Mouse (Mus musculus) hindbrain, embryonic 11.5 days (tissue): ENCODE measurements around the gene Atl1. TPM values are rescaled to one million over a fixed set of nuclear protein-coding genes. Genes with fewer than 3 reads are reported as not detected.
A peak's percentile ranks its signal among the peaks of the same experiment; 100 is the strongest.

Experiments used
- ATAC-seq: fragments of 200-750 bp; cut with Nextera tagmentation; 2 replicates; pipeline ENCODE4 v1.8.0; 2017; ENCODE audit warnings: mild to moderate bottlenecking, moderate TSS enrichment, moderate library complexity; ENCODE audit not compliant: low FRiP score
- DNase-seq: peaks from one replicate; pipeline ENCODE4 v3.0.0-alpha.2; 2015; ENCODE audit warnings: low spot score
- H3K27ac ChIP-seq: fragments of 300-500 bp; sonication (generic); 2 replicates; pipeline ENCODE4 v1.5.1; 2014; ENCODE audit warnings: mild to moderate bottlenecking, low read depth, low read length
- H3K27me3 ChIP-seq: fragments of 300-500 bp; sonication (generic); 2 replicates; pipeline ENCODE4 v1.6.1; 2014; ENCODE audit warnings: mild to moderate bottlenecking, low read length, moderate library complexity, mixed read lengths; ENCODE audit not compliant: control insufficient read depth, insufficient read depth
- H3K36me3 ChIP-seq: fragments of 300-500 bp; sonication (generic); 2 replicates; pipeline ENCODE4 v1.6.1; 2014; ENCODE audit warnings: mild to moderate bottlenecking, low read length, moderate library complexity, mixed read lengths; ENCODE audit not compliant: control insufficient read depth, insufficient read depth
- H3K4me1 ChIP-seq: fragments of 300-500 bp; sonication (generic); replicated peaks from 2 replicates; pipeline ENCODE4 v1.6.1; 2014; ENCODE audit warnings: low read length, mixed read lengths; ENCODE audit not compliant: control insufficient read depth, insufficient read depth
- H3K4me2 ChIP-seq: fragments of 300-500 bp; sonication (generic); replicated peaks from 2 replicates; pipeline ENCODE4 v1.6.1; 2014; ENCODE audit warnings: mild to moderate bottlenecking, low read depth, low read length
- H3K4me3 ChIP-seq: fragments of 300-500 bp; sonication (generic); 2 replicates; pipeline ENCODE4 v1.5.1; 2014; ENCODE audit warnings: low read depth, low read length
- H3K9ac ChIP-seq: fragments of 300-500 bp; sonication (generic); 2 replicates; pipeline ENCODE4 v1.6.1; 2014; ENCODE audit warnings: low read depth, low read length
- H3K9me3 ChIP-seq: fragments of 300-500 bp; sonication (generic); 2 replicates; pipeline ENCODE4 v1.6.1; 2016; ENCODE audit warnings: low read length; ENCODE audit not compliant: control insufficient read depth
- WGBS: fragments of 180-500 bp; shearing (Covaris S2); extraction: QIAGEN DNeasy Blood & Tissue Kit; methylation state at CpG from one replicate; pipeline ENCODE4 v1.1.7; 2014; 5-methylcytosine and 5-hydroxymethylcytosine counted together
- polyA plus RNA-seq: library from polyadenylated mRNA; unstranded; fragments of >200 nt; fragmentation: Nextera tagmentation; extraction: Ambion mirVana; gene quantifications from 2 replicates; pipeline ENCODE4 v1.2.1, GENCODE M21; 2014

Gene Atl1
- polyA plus RNA-seq, 1 experiment from 2014 or later, result 54.7 TPM

DNA sequence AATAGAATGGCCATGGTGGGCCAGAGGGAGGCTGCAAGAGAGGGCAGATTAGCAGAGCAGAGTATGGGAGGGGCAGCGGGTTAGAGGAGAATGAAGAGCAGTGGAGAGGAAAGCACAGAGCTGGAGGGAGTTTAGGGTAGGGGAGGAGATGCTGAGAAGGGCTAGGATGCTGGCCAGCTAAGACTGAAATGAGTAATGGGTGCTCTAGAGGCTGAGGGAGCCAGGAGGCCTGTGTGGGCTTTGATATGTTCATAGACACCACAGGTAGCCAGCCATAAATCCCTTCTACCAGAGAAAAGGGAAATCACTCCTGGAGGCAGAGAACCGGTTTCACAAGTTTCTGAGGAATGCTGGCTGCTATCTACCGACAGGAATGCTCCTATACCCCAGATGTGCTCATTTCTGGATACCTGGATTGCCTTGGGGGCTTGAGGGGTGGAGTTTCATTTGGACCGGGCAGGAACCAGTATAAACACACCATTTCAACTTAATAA, 13.2 kb upstream of the Atl1 start:
- H3K4me2 ChIP-seq, result no peak overlapping the region
- DNase-seq, result no peak
- H3K4me1 ChIP-seq, result no peaks in the 10 kb centered on the region
- no peak overlapping the region for H3K9ac ChIP-seq
- WGBS, result 7% methylated on average over 4 of the region's 4 CpGs
- peak; percentile 53; the same call in 1 of the 2 replicates for ATAC-seq
- H3K9me3 ChIP-seq, result no peaks in the 10 kb centered on the region
- H3K27ac ChIP-seq, result no peak overlapping the region
- no peaks in the 10 kb centered on the region for H3K27me3 ChIP-seq
- no peaks in the 10 kb centered on the region for H3K36me3 ChIP-seq
- no peak overlapping the region for H3K4me3 ChIP-seq

DNA sequence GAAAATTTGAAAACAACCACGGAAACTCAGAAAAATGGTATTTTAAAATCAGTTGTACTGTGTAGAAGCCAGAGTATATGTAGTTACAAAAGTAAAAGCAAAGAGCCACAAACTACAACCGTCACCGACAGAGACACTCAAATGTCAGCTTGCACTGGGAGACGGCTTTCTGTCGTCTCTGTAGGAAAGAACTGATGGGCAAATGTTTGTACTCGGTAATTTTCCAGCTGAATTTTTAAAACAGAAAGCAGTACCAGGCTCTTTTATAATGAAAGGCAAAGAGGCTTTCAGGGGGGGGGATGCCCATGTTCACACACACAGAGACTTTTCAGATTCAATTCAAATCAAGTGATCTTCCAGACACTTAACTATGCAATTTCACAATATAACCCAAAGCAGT, 12.7 kb upstream of the Atl1 start:
- Histone ChIP-seq H3K27me3 (no peaks in the 10 kb centered on the region), H3K36me3 (no peaks in the 10 kb centered on the region), H3K9me3 (no peaks in the 10 kb centered on the region), H3K4me3 (no peak overlapping the region), H3K9ac (no peak overlapping the region), H3K4me1 (no peaks in the 10 kb centered on the region), H3K4me2 (no peak overlapping the region), H3K27ac (no peak overlapping the region)
- DNase-seq, result no peak
- 25% methylated on average over 6 of the region's 6 CpGs for WGBS
- no peak for ATAC-seq

DNA sequence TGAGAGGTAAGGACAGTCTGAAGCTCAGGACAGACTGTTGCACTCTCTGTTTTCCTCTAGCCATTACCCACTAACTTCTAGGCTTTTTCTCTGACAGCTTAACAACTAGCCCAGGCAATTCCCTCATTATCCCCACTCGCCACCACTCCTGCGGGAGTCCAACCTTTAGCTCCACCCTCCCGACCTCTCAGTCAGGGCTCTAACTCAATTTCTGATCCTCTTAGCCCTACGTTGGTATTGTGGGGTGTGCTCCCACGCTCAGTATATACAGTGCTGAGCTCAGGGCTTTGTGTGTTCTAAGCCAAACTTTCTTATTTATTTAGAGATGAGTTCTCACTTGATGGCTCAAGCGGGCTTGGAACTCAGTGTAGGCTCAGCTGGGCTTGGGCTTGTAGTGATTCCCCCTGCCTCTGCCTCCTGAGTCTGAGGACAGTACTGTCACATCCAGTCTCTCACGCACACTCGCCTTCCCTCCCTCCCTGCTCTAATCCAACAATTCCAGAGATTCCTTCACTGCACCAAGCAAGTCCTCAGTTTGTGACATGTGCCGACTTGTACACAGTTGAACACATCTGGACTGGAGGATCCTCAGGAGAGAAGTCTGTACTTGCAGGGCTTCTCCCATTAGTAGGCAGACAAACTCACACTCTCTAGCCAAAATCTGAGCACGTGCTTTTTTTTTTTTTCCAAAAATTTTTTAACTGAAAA, 11.1 kb upstream of the Atl1 start:
- no peak overlapping the region for H3K4me3 ChIP-seq
- H3K27ac ChIP-seq, result no peak overlapping the region
- no peak overlapping the region for H3K9ac ChIP-seq
- H3K9me3 ChIP-seq, result no peaks in the 10 kb centered on the region
- whole genome bisulfite sequencing, result 39% methylated on average over 10 of the region's 10 CpGs
- no peaks in the 10 kb centered on the region for H3K4me1 ChIP-seq
- ATAC-seq (no peak), DNase-seq (no peak)
- no peaks in the 10 kb centered on the region for H3K27me3 ChIP-seq
- no peaks in the 10 kb centered on the region for H3K36me3 ChIP-seq
- H3K4me2 ChIP-seq, result no peak overlapping the region

DNA sequence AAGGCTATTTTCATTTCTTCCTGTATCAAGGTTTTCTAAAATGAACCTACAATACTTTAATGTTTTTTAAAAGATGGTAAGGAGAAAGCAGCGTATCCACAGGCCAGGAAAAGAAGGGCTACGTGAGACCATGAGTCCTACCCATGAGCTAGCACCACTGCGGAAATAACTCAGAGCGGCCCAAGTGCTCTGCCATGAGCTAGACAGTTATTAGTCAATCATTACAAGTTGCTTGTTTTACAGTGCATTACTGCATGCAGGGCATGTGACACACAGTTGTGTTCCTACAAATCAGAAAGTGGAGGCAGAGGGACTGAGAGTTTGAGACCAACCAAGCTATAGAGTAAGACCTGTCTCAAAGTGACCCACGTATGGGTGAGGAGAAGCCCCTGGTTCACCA, 8.4 kb upstream of the Atl1 start:
- WGBS, result 94% methylated on average over 5 of the region's 5 CpGs
- H3K4me3 ChIP-seq, result no peak overlapping the region

DNA sequence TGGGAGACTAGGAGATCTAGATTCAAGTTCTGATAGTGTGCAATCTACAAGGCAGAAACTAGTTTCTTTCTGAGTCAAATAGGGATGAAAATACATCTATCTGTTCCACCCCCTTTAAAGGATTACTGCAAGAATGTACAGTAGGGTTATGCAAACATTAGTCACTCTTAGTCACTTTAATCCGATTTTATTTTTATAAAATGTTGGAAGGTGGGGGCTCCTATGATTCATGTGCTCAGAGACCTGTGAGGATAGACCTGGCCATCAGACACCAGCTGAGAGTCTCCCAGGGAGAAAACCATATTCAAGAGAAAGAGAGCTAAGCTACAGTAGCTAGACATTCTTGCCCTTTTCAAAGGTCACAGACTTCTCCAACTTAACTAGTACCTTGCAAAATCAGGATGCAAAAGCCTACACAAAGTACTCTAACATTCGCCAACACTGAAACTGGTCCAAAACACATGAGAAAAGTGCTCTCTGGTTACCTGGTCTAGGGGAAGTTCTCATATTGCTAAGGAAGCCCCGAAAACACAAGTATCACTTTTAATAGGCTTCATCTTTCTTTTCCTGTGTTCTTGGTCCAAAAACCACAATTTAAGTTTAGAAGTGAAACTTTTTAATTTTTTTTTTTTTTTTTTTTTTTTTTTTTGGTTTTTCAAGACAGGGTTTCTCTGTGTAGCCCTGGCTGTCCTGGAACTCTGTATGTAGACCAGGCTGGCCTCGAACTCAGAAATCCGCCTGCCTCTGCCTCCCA, 7.1 kb upstream of the Atl1 start:
- no peak for ATAC-seq
- Histone ChIP-seq H3K4me2 (no peak overlapping the region), H3K9ac (no peak overlapping the region)

More for the DNA sequence above, 8.4 kb upstream of the Atl1 start:
- H3K9ac ChIP-seq, result no peak overlapping the region
- ATAC-seq (no peak), DNase-seq (no peak)
- no peaks in the 10 kb centered on the region for H3K27me3 ChIP-seq
- no peak overlapping the region for H3K4me2 ChIP-seq
- no peaks in the 10 kb centered on the region for H3K4me1 ChIP-seq
- H3K27ac ChIP-seq, result no peak overlapping the region
- H3K36me3 ChIP-seq, result no peaks in the 10 kb centered on the region
- H3K9me3 ChIP-seq, result no peaks in the 10 kb centered on the region

DNA sequence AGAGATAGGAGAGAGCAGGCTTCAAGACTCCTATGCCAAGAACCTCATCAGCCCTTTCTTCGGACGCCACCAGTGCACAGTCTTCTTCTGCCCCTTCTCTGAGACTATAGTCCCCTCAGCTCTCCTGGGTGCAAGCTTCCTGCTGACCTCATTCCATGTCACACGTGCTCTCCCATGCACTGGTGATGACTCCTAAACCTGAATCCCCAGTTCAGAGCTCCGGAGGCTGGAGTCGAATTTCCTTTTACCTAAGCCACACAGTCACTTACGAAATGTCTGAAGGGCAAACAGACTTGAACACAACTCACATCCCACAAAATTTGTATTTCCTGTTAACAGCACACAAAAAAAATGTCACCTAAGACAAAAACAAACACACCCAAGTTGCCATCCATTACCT, 4.6 kb upstream of the Atl1 start:
- H3K27me3 ChIP-seq, result no peaks in the 10 kb centered on the region
- no peak overlapping the region for H3K4me2 ChIP-seq
- H3K27ac ChIP-seq, result no peak overlapping the region
- no peak overlapping the region for H3K4me3 ChIP-seq
- ATAC-seq, result no peak
- DNase-seq, result no peak
- H3K36me3 ChIP-seq, result no peaks in the 10 kb centered on the region
- no peaks in the 10 kb centered on the region for H3K9me3 ChIP-seq
- 85% methylated on average over 6 of the region's 6 CpGs for WGBS
- no peak overlapping the region for H3K9ac ChIP-seq
- no peaks in the 10 kb centered on the region for H3K4me1 ChIP-seq

More for the DNA sequence above, 7.1 kb upstream of the Atl1 start:
- Histone ChIP-seq H3K9me3 (no peaks in the 10 kb centered on the region), H3K4me1 (no peaks in the 10 kb centered on the region), H3K27ac (no peak overlapping the region), H3K36me3 (no peaks in the 10 kb centered on the region), H3K4me3 (no peak overlapping the region), H3K27me3 (no peaks in the 10 kb centered on the region)
- DNase-seq, result no peak
- 95% methylated on average over 5 of the region's 5 CpGs for WGBS

DNA sequence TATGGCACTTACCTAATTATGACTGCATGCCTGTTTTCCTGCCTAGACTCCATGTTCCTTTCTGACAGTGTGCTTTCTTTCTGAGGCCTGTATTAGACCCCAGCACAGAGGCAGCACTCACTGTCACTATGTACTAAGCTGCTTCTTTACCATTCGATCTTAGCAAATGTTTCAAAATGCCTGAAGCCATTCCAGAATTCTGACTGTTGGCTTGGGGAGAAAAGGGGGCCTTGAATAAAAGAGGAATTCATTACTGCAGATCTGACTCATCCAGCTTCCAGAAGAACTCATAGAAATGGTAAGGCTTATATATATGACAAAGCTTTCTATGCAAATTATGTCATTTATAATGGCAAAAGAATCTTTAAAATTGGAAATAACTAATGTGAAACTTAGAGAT, 4.1 kb upstream of the Atl1 start:
- H3K9me3 ChIP-seq, result no peaks in the 10 kb centered on the region
- H3K4me2 ChIP-seq, result no peak overlapping the region
- no peaks in the 10 kb centered on the region for H3K4me1 ChIP-seq
- H3K27ac ChIP-seq, result no peak overlapping the region
- H3K4me3 ChIP-seq, result no peak overlapping the region
- no peak for DNase-seq
- ATAC-seq, result no peak
- H3K9ac ChIP-seq, result no peak overlapping the region
- 74% methylated on average over 1 of the region's 1 CpGs for WGBS
- no peaks in the 10 kb centered on the region for H3K27me3 ChIP-seq
- no peaks in the 10 kb centered on the region for H3K36me3 ChIP-seq

DNA sequence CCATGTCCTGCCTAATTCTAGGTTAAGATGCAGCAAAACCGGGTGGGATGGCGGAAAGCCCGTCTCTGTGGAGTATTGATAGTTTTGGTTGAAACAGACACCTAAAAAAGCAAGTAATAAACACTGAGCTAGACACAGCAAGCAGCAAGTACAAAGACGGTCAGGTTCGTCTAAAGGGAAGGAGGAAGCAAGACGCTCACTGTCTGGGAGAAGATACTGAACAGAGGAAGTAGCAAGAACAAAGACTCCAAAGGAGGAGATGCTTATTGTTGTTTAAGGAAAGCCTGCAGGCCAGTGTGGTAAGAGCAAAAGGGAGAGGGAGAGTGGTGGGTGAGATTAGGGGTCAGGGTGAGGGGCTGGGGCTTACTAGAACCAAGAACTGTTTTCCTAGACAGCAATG, 2.4 kb upstream of the Atl1 start:
- H3K36me3 ChIP-seq, result no peaks in the 10 kb centered on the region
- no peaks in the 10 kb centered on the region for H3K4me1 ChIP-seq
- H3K9ac ChIP-seq, result no peak overlapping the region
- 54% methylated on average over 6 of the region's 6 CpGs for WGBS
- H3K4me3 ChIP-seq, result no peak overlapping the region
- no peak overlapping the region for H3K27ac ChIP-seq
- no peak overlapping the region for H3K4me2 ChIP-seq
- no peaks in the 10 kb centered on the region for H3K9me3 ChIP-seq
- DNase-seq, result no peak
- ATAC-seq, result no peak
- H3K27me3 ChIP-seq, result no peaks in the 10 kb centered on the region

DNA sequence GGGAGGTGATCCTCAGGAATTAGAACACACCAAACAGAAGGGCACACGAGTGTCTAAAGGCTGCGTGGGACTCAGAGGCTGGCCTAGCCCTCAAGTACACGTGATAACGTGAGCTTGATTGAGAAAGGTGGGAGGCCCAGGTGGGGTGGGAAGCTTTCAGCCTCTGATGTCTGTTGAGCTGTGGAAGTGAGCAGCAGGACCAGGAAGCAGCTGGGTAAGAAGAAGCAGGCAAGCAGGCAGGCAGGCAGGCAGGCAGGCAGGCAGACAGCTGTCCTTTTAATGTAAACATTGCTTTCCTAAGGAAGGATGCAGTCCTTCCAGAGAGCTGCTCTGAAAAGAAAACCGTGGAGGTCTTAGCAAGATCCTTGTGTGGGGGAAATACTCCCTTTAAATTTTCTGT, 1.9 kb upstream of the Atl1 start:
- no peak for DNase-seq
- Histone ChIP-seq H3K4me3 (no peak overlapping the region), H3K9me3 (no peaks in the 10 kb centered on the region), H3K27me3 (no peaks in the 10 kb centered on the region), H3K4me1 (no peaks in the 10 kb centered on the region), H3K9ac (no peak overlapping the region), H3K36me3 (no peaks in the 10 kb centered on the region), H3K4me2 (no peak overlapping the region), H3K27ac (no peak overlapping the region)
- WGBS, result 32% methylated on average over 5 of the region's 5 CpGs
- ATAC-seq, result no peak
